Mouse (Mus musculus) spleen, adult 2 months (tissue): ENCODE measurements at regions not wholly inside any gene's neighbourhood (a gene's known extent, or its start where the extent isn't known, plus 50 kb on each side); places are given as distances from the start of the nearest gene placed in this dataset.

Experiments used
- DNase-seq, 2 experiments: peaks; one replicate each; pipeline versions ENCODE4 v3.0.0 to v3.0.0-alpha.2; 2012 to 2021; ENCODE audit warnings: low spot score in 2 of 2, low read depth in 1 of 2
- H3K27ac ChIP-seq: fragments of 200-500 bp; 2 replicates; pipeline ENCODE4 v1.5.1; 2012; ENCODE audit warnings: low read length, inconsistent platforms; ENCODE audit not compliant: insufficient read depth
- H3K27me3 ChIP-seq: fragments of 200-500 bp; 2 replicates; pipeline ENCODE4 v1.6.1; 2012; ENCODE audit warnings: mild to moderate bottlenecking, moderate library complexity, low read length, inconsistent platforms; ENCODE audit not compliant: control insufficient read depth, insufficient read depth
- H3K36me3 ChIP-seq: fragments of 200-500 bp; 2 replicates; pipeline ENCODE4 v1.6.1; 2012; ENCODE audit warnings: mild to moderate bottlenecking, low read length, inconsistent platforms; ENCODE audit not compliant: control insufficient read depth, insufficient read depth
- H3K4me1 ChIP-seq: fragments of 200-500 bp; 2 replicates; pipeline ENCODE4 v1.6.1; 2011; ENCODE audit warnings: inconsistent platforms; ENCODE audit not compliant: control insufficient read depth, insufficient read depth, insufficient read length
- H3K4me3 ChIP-seq: fragments of 200-500 bp; 2 replicates; pipeline ENCODE4 v1.5.1; 2011; ENCODE audit warnings: mild to moderate bottlenecking, inconsistent platforms; ENCODE audit not compliant: insufficient read depth, insufficient read length; ENCODE audit errors: extremely low read depth
- CTCF ChIP-seq: fragments of 200-500 bp; IDR thresholded peaks from 2 replicates; pipeline ENCODE4 v1.5.1; 2011; ENCODE audit warnings: mild to moderate bottlenecking, inconsistent platforms; ENCODE audit not compliant: insufficient read depth, insufficient read length, insufficient replicate concordance; ENCODE audit errors: extremely low read depth
- POLR2A ChIP-seq: fragments of 200-500 bp; IDR thresholded peaks from 2 replicates; pipeline ENCODE4 v1.6.1; 2011; ENCODE audit warnings: low read depth, low read length, inconsistent platforms
- WGBS: fragments of 180-500 bp; shearing (Covaris S2); methylation state at CpG from one replicate; pipeline ENCODE4 v1.1.7; 2018; 5-methylcytosine and 5-hydroxymethylcytosine counted together

- 12% methylated on average over 10 of the region's 10 CpGs for WGBS
- H3K27ac ChIP-seq = no peak overlapping the region
Measured at GRCm38 (mm10) chr10:67427220-67427619, 108.1 kb upstream of the Egr2 start.

GRCm38 (mm10) chr10:67430805-67431204 lies 104.5 kb upstream of the Egr2 start:
- H3K27me3 ChIP-seq = no peaks in the 10 kb centered on the region
- H3K4me1 ChIP-seq = peaks cover 6% of the 10 kb centered on the region; the same call in 1 of the 2 replicates
- H3K4me3 ChIP-seq = no peak overlapping the region
- TF ChIP-seq CTCF = no peak
- no peak overlapping the region for H3K27ac ChIP-seq
- 41% methylated on average over 2 of the region's 2 CpGs for WGBS
- DNase-seq = no peak
- no peaks in the 10 kb centered on the region for H3K36me3 ChIP-seq

More at GRCm38 (mm10) chr10:67427220-67427619, 108.1 kb upstream of the Egr2 start:
- H3K4me3 ChIP-seq = no peak overlapping the region
- H3K36me3 ChIP-seq = no peaks in the 10 kb centered on the region
- peaks cover 6% of the 10 kb centered on the region; the same call in 1 of the 2 replicates for H3K4me1 ChIP-seq
- DNase-seq = no peak
- TF ChIP-seq POLR2A (no peak), CTCF (no peak)
- no peaks in the 10 kb centered on the region for H3K27me3 ChIP-seq

- TF ChIP-seq POLR2A = no peak
- H3K27me3 ChIP-seq = no peaks in the 10 kb centered on the region
- no peaks in the 10 kb centered on the region for H3K36me3 ChIP-seq
- no peak overlapping the region for H3K27ac ChIP-seq
- WGBS = 85% methylated on average over 15 of the region's 15 CpGs
- H3K4me3 ChIP-seq = no peak overlapping the region
- no peak for DNase-seq
- no peaks in the 10 kb centered on the region for H3K4me1 ChIP-seq
Measured at GRCm38 (mm10) chr10:67439042-67439635, 96.1 kb upstream of the Egr2 start.

- no peaks in the 10 kb centered on the region for H3K4me1 ChIP-seq
- no peaks in the 10 kb centered on the region for H3K27me3 ChIP-seq
- H3K36me3 ChIP-seq = no peaks in the 10 kb centered on the region
- DNase-seq = no peak
- H3K4me3 ChIP-seq = no peak overlapping the region
- 83% methylated on average over 5 of the region's 5 CpGs for WGBS
- H3K27ac ChIP-seq = no peak overlapping the region
- no peak for TF ChIP-seq CTCF
- TF ChIP-seq POLR2A = no peak
Measured at GRCm38 (mm10) chr10:67439844-67440243, 95.4 kb upstream of the Egr2 start.

- no peak for TF ChIP-seq POLR2A
- no peak for TF ChIP-seq CTCF
- no peak for DNase-seq
- H3K4me1 ChIP-seq = no peaks in the 10 kb centered on the region
- H3K36me3 ChIP-seq = no peaks in the 10 kb centered on the region
- 18% methylated on average over 7 of the region's 7 CpGs for WGBS
- H3K27ac ChIP-seq = no peak overlapping the region
- H3K4me3 ChIP-seq = no peak overlapping the region
- H3K27me3 ChIP-seq = no peaks in the 10 kb centered on the region
Measured at GRCm38 (mm10) chr10:67441243-67441642, 94.0 kb upstream of the Egr2 start.

GRCm38 (mm10) chr10:67448875-67449274 lies 86.4 kb upstream of the Egr2 start:
- no peak for TF ChIP-seq CTCF
- 93% methylated on average over 6 of the region's 6 CpGs for WGBS
- Histone ChIP-seq H3K27me3 (no peaks in the 10 kb centered on the region), H3K36me3 (no peaks in the 10 kb centered on the region), H3K4me1 (no peaks in the 10 kb centered on the region), H3K4me3 (no peak overlapping the region), H3K27ac (no peak overlapping the region)
- DNase-seq = no peak

GRCm38 (mm10) chr10:67454149-67454548 lies 81.1 kb upstream of the Egr2 start:
- no peak for TF ChIP-seq CTCF
- H3K27me3 ChIP-seq = no peaks in the 10 kb centered on the region
- H3K4me3 ChIP-seq = no peak overlapping the region
- 89% methylated on average over 7 of the region's 7 CpGs for WGBS
- H3K36me3 ChIP-seq = no peaks in the 10 kb centered on the region
- DNase-seq = no peak
- H3K4me1 ChIP-seq = no peaks in the 10 kb centered on the region
- H3K27ac ChIP-seq = no peak overlapping the region
